Mouse (Mus musculus) heart, embryonic 11.5 days (tissue): ENCODE data around the gene Cnbp. TPM values are rescaled to one million over a fixed set of nuclear protein-coding genes. Genes with fewer than 3 reads are reported as not detected.

Source experiments
- ATAC-seq: fragments of 200-750 bp; cut with Nextera tagmentation; replicated peaks from 2 replicates; pipeline ENCODE4 v1.8.0; 2017; ENCODE audit warnings: moderate library complexity; ENCODE audit not compliant: insufficient number of reproducible peaks, low FRiP score, low TSS enrichment
- H3K27ac ChIP-seq: fragments of 300-500 bp; sonication (generic); 2 replicates; pipeline ENCODE4 v1.5.1; 2014; ENCODE audit warnings: mild to moderate bottlenecking, low read depth, low read length
- H3K27me3 ChIP-seq: fragments of 300-500 bp; sonication (generic); 2 replicates; pipeline ENCODE4 v1.6.1; 2014; ENCODE audit warnings: mild to moderate bottlenecking, low read length, mixed read lengths; ENCODE audit not compliant: control insufficient read depth, insufficient read depth
- H3K36me3 ChIP-seq: fragments of 300-500 bp; sonication (generic); 2 replicates; pipeline ENCODE4 v1.6.1; 2014; ENCODE audit warnings: mild to moderate bottlenecking, low read length, moderate library complexity, mixed read lengths; ENCODE audit not compliant: control insufficient read depth, insufficient read depth
- H3K4me1 ChIP-seq: fragments of 300-500 bp; sonication (generic); 2 replicates; pipeline ENCODE4 v1.6.1; 2014; ENCODE audit warnings: low read length; ENCODE audit not compliant: control insufficient read depth, insufficient read depth
- H3K4me2 ChIP-seq: fragments of 300-500 bp; sonication (generic); 2 replicates; pipeline ENCODE4 v1.6.1; 2014; ENCODE audit warnings: mild to moderate bottlenecking, moderate library complexity
- H3K4me3 ChIP-seq: fragments of 300-500 bp; sonication (generic); 2 replicates; pipeline ENCODE4 v1.5.1; 2014; ENCODE audit warnings: low read depth, low read length
- H3K9ac ChIP-seq: fragments of 300-500 bp; sonication (generic); 2 replicates; pipeline ENCODE4 v1.6.1; 2014; ENCODE audit warnings: mild to moderate bottlenecking, low read depth, low read length, moderate library complexity
- H3K9me3 ChIP-seq: fragments of 300-500 bp; sonication (generic); replicated peaks from 2 replicates; pipeline ENCODE4 v1.6.1; 2016; ENCODE audit warnings: low read length; ENCODE audit not compliant: control insufficient read depth
- WGBS: fragments of 180-500 bp; shearing (Covaris S2); extraction: QIAGEN DNeasy Blood & Tissue Kit; methylation state at CpG from one replicate; pipeline ENCODE4 v1.1.7; 2014; ENCODE audit not compliant: insufficient replicate concordance; 5-methylcytosine and 5-hydroxymethylcytosine counted together
- polyA plus RNA-seq: library from polyadenylated mRNA; unstranded; fragments of >200 nt; fragmentation: Nextera tagmentation; extraction: Ambion mirVana; gene quantifications from 2 replicates; pipeline ENCODE4 v1.2.1, GENCODE M21; 2014

The Cnbp gene
- polyA plus RNA-seq, 1 experiment from 2014 or later: 909 TPM

DNA sequence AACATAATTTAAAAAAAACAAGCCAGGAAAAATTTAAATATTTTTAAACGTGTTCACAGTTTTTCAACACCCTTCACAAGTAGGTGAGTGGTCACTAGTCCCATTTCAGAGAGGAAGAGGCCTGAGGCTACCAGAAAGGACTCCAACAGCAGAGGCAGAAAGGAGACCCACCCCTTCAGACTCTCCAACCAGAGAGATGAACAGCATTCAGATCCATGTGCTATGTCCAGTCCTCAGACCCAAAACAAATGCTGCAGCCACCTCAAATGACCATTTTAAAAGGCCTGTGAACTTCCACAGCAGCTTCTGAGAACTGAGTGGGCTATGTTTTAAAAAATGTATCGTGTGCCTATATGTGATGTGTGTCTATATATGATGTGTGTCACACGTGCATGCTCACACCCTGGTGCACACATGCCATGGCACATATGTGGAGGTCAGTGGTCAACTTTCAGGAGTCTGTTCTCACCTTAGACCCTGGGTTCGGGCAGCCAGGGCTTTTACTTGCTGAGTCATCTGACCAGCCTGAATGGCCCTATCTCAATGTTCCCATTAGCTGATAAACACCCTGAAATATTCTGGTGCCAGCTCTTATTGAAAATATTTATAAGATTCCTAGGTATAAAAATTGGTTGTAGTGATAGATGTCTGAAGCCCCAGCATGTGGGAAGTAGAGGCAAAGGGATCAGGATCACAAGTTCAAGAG, 43.0 kb downstream of the Cnbp start:
- 78% methylated on average over 4 of the region's 4 CpGs for WGBS
- Histone ChIP-seq H3K9ac (no peak overlapping the region), H3K27ac (no peak overlapping the region; the same call in 1 of the 2 replicates), H3K4me1 (peaks cover 8% of the 10 kb centered on the region), H3K9me3 (no peaks in the 10 kb centered on the region), H3K27me3 (no peaks in the 10 kb centered on the region), H3K4me2 (no peak overlapping the region), H3K4me3 (no peak overlapping the region), H3K36me3 (no peaks in the 10 kb centered on the region)
- no peak for ATAC-seq

- no peak overlapping the region for H3K27ac ChIP-seq
- H3K4me1 ChIP-seq: no peaks in the 10 kb centered on the region
- no peak overlapping the region for H3K4me3 ChIP-seq
- no peaks in the 10 kb centered on the region for H3K27me3 ChIP-seq
- 41% methylated on average over 2 of the region's 2 CpGs for WGBS
- no peak overlapping the region for H3K9ac ChIP-seq
- H3K4me2 ChIP-seq: no peak overlapping the region
- no peaks in the 10 kb centered on the region for H3K9me3 ChIP-seq
- no peak for ATAC-seq
- H3K36me3 ChIP-seq: no peaks in the 10 kb centered on the region
Measured at GRCm38 (mm10) chr6:87806857-87807256, 44.0 kb downstream of the Cnbp start.

DNA sequence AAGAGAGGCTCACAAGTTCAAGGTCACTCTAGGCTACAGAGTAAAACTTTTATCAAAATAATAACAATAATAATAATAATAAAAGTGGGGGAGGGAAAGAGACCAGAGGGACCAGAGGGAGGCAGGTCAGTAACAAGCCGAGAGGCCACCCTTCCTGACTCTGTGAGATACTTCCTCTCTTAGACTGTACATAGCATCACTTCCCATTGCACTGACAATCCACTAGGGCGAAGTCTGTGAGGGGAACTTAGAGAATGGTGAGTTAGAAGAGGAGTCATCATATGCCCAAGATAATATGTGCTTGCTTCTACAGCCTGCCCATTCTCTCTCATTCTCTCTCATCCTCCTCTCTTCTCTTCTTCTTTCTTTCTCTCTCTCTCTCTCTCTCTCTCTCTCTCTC, 44.9 kb downstream of the Cnbp start:
- H3K36me3 ChIP-seq: no peaks in the 10 kb centered on the region
- whole genome bisulfite sequencing: 61% methylated on average over 2 of the region's 2 CpGs
- no peaks in the 10 kb centered on the region for H3K4me1 ChIP-seq
- H3K27ac ChIP-seq: no peak overlapping the region
- no peak overlapping the region for H3K4me3 ChIP-seq
- no peak overlapping the region for H3K4me2 ChIP-seq
- no peaks in the 10 kb centered on the region for H3K9me3 ChIP-seq
- no peak overlapping the region for H3K9ac ChIP-seq
- ATAC-seq: no peak
- no peaks in the 10 kb centered on the region for H3K27me3 ChIP-seq

DNA sequence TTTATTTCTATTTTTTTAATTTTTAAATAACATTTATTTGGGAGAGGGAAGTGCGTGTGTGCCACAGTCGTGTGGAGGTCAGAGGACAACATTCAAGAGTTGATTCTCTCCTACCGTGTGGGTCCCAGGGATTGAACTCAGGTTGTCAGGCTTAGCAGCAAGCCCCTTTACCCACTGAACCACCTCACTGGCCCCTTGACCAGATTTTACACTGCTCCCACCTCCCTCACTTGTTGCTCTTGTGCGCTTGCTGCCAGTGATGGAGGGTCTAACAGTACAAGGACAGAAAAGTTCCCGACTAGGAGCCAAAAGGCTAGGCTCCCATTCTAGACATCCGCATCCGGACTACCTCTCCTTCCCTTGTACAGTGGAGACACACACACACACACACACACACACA, 45.5 kb downstream of the Cnbp start:
- 90% methylated on average over 7 of the region's 7 CpGs for WGBS
- Histone ChIP-seq H3K27ac (no peak overlapping the region), H3K36me3 (no peaks in the 10 kb centered on the region), H3K4me1 (no peaks in the 10 kb centered on the region), H3K9ac (no peak overlapping the region), H3K4me2 (no peak overlapping the region), H3K9me3 (no peaks in the 10 kb centered on the region), H3K4me3 (no peak overlapping the region), H3K27me3 (no peaks in the 10 kb centered on the region)
- ATAC-seq: no peak

GRCm38 (mm10) chr6:87804886-87805285, 46.0 kb downstream of the Cnbp start:
- H3K27me3 ChIP-seq: no peaks in the 10 kb centered on the region

DNA sequence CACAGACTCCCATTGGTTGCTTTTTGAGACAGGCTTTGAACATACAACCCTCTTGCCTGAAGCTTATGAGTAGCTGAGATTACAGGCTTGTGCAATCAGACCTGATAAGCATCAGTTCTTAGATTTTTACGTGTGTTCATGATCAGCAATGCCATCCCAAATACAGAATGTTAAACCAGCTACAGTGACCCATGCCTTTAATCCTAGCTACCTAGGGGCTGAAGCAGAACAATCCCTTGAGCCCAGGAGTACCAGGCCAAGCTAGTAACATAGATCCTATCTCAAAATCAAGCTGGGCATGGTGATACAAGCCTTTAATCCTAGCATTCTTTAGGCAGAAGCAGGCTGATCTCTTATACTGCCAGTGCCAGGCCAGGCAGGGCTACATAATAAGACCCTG, 46.9 kb downstream of the Cnbp start:
- no peak overlapping the region for H3K9ac ChIP-seq
- no peaks in the 10 kb centered on the region for H3K36me3 ChIP-seq
- no peaks in the 10 kb centered on the region for H3K9me3 ChIP-seq
- H3K27me3 ChIP-seq: no peaks in the 10 kb centered on the region
- 0 out of 2 replicates have a peak, but pooled peaks cover 3% of the 10 kb centered on the region for H3K4me1 ChIP-seq
- no peak overlapping the region for H3K4me2 ChIP-seq
- ATAC-seq: no peak
- 74% methylated on average over 1 of the region's 1 CpGs for whole genome bisulfite sequencing
- H3K4me3 ChIP-seq: no peak overlapping the region
- no peak overlapping the region for H3K27ac ChIP-seq

More at GRCm38 (mm10) chr6:87804886-87805285, 46.0 kb downstream of the Cnbp start:
- no peak overlapping the region for H3K4me2 ChIP-seq
- H3K4me3 ChIP-seq: no peak overlapping the region
- 78% methylated on average over 7 of the region's 7 CpGs for WGBS
- no peaks in the 10 kb centered on the region for H3K4me1 ChIP-seq
- H3K9ac ChIP-seq: no peak overlapping the region
- no peak for ATAC-seq
- H3K36me3 ChIP-seq: no peaks in the 10 kb centered on the region
- H3K27ac ChIP-seq: no peak overlapping the region
- no peaks in the 10 kb centered on the region for H3K9me3 ChIP-seq

GRCm38 (mm10) chr6:87802462-87802861, 48.4 kb downstream of the Cnbp start:
- WGBS: 86% methylated on average over 7 of the region's 7 CpGs
- H3K36me3 ChIP-seq: no peaks in the 10 kb centered on the region

GRCm38 (mm10) chr6:87799576-87799975, 51.3 kb downstream of the Cnbp start:
- H3K27me3 ChIP-seq: no peaks in the 10 kb centered on the region
- no peak overlapping the region for H3K9ac ChIP-seq
- H3K27ac ChIP-seq: no peak overlapping the region
- 64% methylated on average over 6 of the region's 6 CpGs for WGBS
- H3K4me1 ChIP-seq: 0 out of 2 replicates have a peak, but pooled peaks cover 3% of the 10 kb centered on the region
- H3K4me2 ChIP-seq: no peak overlapping the region
- no peak overlapping the region for H3K4me3 ChIP-seq
- no peaks in the 10 kb centered on the region for H3K36me3 ChIP-seq
- H3K9me3 ChIP-seq: no peaks in the 10 kb centered on the region
- no peak for ATAC-seq

More at GRCm38 (mm10) chr6:87802462-87802861, 48.4 kb downstream of the Cnbp start:
- Histone ChIP-seq H3K27me3 (no peaks in the 10 kb centered on the region), H3K4me2 (no peak overlapping the region), H3K4me3 (no peak overlapping the region), H3K9me3 (no peaks in the 10 kb centered on the region), H3K27ac (no peak overlapping the region), H3K4me1 (0 out of 2 replicates have a peak, but pooled peaks cover 3% of the 10 kb centered on the region), H3K9ac (no peak overlapping the region)
- no peak for ATAC-seq

GRCm38 (mm10) chr6:87797321-87797720, 53.6 kb downstream of the Cnbp start:
- Histone ChIP-seq H3K27ac (no peak overlapping the region), H3K36me3 (0 out of 2 replicates have a peak, but pooled peaks cover 2% of the 10 kb centered on the region), H3K4me1 (0 out of 2 replicates have a peak, but pooled peaks cover 3% of the 10 kb centered on the region), H3K9me3 (no peaks in the 10 kb centered on the region), H3K4me3 (no peak overlapping the region), H3K9ac (no peak overlapping the region), H3K27me3 (no peaks in the 10 kb centered on the region), H3K4me2 (no peak overlapping the region)
- ATAC-seq: no peak
- 30% methylated on average over 2 of the region's 2 CpGs for WGBS
